Mouse (Mus musculus) cerebellum, adult 18-20 months (tissue): ENCODE results near the gene Helq.

Source experiments
- DNase-seq, 2 experiments: peaks; one replicate each; pipeline ENCODE4 v3.0.0; 2021

Gene Helq

DNA sequence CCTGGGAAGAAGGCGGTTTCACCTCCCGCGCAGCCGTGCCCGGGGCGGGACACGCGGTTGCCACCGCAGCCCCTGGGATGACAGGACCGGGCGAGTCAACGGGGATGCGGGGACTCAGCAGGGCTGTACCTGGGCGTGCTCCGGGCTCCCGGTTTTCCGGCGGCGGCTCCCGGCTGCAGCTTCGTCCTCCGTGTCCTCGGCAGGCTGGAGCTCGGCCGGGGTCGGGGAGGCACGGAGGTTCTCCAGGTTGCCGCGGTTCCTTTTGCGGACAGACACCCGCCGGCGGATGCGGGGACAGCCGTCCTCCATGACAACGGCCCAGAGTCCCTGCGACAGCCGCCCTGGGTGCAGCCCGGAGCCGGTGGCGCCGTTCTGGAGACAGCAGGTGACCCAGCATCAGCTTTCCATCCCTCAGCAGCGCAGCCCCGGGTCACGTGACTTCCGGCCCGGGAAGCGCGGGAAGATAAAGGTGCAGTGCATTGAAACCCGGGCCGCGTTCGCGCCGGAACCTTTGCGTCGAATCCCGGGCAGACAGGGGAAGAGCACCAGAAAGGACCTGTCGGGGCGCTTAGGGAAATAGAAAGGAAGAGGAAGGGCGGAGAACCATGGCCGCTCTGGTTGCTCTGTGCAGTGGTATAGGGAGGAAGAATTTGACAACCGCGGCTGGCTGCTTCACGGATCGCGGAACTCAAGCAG, at the start of gene Helq, which contains the start of gene Mrps18c:
Helq (minus strand) TSS at position 434 of the 696 bp plus-strand sequence.
Mrps18c (plus strand) TSS at position 463 of the 696 bp plus-strand sequence.
- peak; percentile 93 to 95 for DNase-seq

DNA sequence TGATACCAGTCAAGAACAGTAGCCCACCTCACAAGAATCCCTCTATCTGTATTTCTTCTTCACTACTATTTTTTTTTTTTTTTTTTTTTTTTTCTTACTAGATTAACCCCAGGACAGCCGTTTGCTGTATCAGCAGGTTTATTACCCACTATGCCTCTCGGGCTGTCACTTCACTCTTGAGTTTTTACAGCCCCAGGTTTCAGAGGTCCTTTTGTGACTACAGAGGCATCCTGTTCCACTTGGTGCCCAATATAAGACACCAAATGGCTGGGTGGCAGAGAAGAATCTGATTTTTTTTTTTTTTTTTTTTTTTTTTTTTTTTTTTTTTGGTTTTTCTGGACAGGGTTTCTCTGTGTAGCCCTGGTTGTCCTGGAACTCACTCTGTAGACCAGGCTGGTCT, 48.7 kb upstream of the Helq start:
- DNase-seq = no peak

DNA sequence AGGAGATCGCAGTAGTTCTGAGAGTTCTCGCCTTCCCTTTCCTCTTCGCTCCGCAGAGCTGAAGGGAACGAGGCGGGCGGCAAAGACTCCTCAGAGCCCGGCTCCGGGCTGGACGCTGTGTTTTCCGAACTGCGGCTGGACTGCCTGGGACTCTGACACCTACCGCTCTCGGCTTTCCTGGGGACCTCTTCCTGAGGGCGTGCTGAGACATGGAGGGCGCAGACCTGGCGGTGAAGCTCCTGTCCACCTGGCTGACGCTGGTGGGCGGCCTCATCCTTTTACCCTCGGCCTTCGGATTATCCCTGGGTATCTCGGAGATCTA, 48.2 kb upstream of the Helq start:
- DNase-seq = no peak

DNA sequence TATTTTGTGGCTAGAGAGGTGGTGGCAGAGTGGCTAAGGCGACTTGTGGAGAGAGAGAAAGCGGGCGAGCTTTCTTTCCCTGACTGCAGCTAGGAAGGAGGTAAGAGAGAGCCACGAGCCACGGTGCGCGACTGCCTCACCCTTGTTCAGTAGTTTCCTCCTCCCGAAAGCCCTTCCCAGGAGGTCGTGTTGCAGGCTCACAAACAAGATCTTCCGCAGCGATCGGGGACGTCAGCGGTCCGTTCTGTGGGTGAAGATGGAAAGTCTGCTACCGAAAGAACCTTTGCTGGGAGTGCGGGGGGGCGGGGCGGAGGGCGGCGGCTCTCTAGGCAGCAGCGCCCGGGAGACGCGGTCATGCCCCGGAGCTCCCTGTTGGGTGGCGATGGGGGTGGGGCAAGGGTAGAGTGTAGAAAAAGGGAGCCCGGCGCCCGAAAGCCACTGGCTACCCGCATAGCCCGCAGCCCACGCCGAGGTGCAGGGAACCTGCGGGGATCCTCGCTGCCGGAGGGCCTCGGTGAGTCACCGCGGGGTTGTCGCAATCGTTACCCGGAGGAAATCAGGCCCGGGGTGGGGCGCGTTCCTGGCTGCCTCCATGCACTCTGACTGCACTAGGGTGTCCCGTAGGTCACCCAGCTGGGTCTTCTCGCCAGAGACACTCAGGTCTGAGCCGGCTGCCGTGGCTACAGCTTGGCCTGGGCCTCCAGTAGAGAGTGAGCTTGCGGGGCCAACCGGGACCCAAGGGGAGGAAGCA, 47.6 kb upstream of the Helq start:
- DNase-seq = peak; percentile 67 to 73

- peak; percentile 67 to 68 for DNase-seq
Observed at GRCm38 (mm10) chr5:100845485-100845847, 47.1 kb upstream of the Helq start, which contains the start of gene Gpat3. Gene Gpat3 (plus strand): TSS chr5:100845713.

GRCm38 (mm10) chr5:100844485-100844884, 46.1 kb upstream of the Helq start:
- DNase-seq = no peak

DNA sequence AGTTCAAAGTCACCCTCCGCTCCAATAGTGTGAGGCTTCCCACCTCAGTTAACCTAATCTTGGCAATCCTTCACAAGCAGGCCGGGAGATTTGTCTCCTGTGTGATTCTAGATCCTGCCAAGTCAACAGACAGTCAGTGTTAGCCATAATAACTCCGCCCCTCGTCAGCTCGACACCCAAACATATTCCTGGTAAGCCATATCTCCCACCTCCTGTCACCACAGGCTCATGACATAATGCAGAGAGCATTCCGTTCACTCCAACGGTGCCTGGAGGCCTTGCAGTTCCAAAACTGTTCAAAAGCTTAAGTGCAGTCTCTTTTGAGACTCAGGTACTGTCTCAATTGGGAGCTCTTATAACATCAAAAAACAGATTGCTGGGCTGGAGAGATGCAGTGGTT, 39.5 kb upstream of the Helq start:
- DNase-seq = no peak

- DNase-seq = no peak
Observed at GRCm38 (mm10) chr5:100835862-100836538, 37.6 kb upstream of the Helq start.

- DNase-seq = no peak
Observed at GRCm38 (mm10) chr5:100833841-100834240, 35.4 kb upstream of the Helq start.

DNA sequence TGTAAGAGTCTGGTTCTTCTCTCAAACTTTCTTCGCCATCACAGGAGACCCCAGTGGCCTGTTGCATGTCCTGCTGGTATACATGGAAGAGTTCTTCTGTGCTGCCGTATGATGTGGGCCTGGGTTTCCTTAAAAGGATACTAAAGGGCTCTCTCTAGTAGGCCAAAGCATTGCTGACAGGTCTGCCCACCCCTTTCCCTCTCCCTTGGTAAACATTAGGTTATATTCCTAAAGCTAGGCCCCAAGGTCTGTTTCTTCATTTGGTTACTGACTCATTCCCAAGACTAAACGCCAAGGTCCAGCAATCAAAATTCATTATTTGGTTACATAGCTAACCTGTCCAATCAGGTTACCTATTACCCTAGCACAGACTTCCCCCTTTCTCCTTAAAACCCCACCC, 34.3 kb upstream of the Helq start:
- DNase-seq = no peak

DNA sequence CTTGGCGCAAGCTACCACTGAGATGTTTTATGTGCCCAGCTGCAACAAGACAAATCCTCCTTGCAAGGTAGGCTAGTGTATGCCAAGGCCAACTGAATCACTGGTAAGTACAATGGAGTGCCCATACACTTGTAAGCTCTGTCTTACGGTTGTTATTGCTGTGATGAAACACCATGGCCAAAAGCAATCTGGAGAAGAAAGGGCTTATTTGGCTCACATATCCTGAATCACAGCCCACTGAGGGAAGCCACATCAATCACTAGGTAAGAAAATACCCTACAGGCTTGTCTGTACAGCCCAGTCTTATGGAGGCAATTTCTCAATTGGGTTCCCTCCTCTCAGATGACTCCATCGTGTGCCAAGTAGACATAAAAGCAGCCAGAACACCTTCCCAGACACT, 30.3 kb upstream of the Helq start:
- DNase-seq = no peak

DNA sequence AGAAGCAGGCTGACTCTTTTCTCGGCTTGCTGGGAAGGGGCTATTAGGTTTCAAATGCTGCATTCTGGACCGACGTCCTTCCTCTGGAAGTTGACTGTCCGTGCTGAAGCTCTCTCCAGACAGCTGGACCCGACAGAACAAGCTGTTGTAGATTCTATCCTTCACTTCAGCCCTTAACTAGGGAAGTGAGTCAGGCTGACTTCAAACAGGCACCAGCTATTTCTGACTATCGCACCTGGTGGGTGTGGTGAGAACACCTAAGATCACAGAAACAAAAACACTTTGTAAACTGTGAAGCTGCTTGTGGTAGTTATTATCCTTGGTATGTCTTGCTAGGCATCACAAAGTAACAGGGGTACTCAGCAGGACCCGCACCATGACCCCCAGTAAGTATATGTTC, 28.1 kb upstream of the Helq start:
- no peak for DNase-seq

- DNase-seq = no peak
Observed at GRCm38 (mm10) chr5:100825975-100826374, 27.6 kb upstream of the Helq start.

GRCm38 (mm10) chr5:100822826-100823225, 24.4 kb upstream of the Helq start:
- no peak for DNase-seq

- DNase-seq = no peak
Observed at GRCm38 (mm10) chr5:100821375-100821774, 23.0 kb upstream of the Helq start.

DNA sequence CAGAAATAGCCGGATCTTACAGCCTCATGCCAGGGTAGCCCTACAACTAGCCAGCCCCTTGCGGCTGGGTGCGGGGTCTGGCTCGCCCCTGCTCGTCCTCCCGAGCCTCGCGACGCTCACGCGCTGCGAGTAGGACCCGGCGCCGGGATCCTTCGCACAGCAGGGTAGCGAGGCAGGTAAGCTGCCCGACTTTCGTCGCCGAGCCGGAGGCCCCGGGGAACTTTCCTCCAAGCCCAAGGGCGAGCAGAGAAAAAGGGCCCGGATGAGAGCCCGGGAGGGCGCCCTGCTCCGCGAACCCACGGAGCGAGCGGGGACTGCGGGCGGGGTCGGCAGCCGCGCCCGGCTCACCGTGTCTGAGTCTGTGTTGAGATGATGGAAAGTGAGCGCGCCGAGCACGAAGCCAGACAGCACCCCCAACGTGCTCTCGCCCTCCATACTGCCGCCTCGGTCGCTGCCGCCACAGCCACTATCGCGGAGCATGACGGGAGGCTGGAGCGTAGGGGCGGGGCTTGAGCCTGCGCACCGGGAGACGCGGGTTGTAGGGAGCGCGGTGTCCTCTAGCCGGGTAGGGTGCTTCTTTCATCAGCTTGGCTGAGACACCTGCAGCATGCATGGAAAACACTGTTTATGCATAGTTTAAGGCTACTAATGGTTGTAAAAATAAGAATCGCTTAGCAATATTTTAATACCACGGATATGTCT, 22.2 kb upstream of the Helq start, which contains the start of gene Abraxas1:
Abraxas1 (minus strand) TSS at position 483 of the 702 bp plus-strand sequence.
- DNase-seq = peak; percentile 92 to 94

- peak in 1 of 2 experiments; percentile 29 for DNase-seq
Observed at GRCm38 (mm10) chr5:100819568-100820480, 21.4 kb upstream of the Helq start.

DNA sequence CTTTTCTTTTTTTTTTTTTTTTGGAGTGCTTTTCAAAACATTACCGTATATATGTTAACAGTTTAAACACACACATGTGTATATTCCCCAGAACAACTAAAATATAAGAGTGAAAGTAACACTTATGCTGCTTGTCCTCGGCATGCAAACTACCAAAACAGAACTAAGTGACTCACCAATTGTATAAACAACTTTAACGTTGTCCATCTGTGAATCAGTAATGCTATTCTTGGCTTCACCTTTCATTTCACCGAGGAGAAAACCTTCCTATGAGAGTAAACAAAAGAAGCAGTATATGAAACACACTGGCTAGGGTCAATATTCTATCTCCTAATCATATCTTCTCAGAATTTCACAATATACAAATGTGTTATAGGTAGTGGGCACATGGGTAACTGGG, 19.9 kb upstream of the Helq start:
- no peak for DNase-seq

DNA sequence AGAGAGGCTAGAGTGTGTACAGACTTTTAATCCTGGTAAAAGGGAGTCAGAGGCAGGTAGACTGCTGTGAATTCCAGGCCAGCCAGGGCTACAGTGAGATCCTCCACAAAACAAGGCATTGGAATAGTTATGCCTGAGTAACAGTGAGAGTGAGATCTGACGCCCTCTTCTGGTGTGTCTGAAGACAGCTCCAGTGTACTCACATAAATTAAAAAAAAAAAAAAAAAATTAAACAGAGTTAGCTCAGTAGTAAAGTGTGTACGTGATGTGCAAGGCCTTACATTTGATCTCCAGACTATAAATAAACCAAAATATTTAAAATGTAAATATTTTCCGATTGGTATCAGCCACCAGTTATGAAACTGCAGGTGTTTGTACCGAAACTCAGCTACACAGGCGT, 4.3 kb downstream of the Helq start:
- DNase-seq = no peak

DNA sequence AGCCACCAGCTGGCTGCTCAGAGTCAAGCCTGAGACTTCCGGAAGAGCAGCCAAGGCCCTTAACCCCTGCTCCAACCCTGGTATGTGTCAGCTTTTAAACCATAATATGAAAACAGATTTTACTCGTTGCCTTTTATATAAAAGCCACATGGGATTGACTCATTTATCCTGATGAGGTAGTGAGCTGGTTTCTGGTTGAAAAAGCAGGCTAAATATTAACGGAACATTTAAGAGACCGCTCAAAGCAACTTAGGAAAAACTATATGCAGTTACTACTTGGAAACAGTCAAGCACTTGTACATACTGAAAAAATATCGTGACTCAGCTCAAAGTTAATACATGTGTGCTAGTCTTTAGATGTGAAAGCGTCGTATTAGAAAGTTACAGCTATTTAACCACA, 6.1 kb downstream of the Helq start:
- DNase-seq = no peak

DNA sequence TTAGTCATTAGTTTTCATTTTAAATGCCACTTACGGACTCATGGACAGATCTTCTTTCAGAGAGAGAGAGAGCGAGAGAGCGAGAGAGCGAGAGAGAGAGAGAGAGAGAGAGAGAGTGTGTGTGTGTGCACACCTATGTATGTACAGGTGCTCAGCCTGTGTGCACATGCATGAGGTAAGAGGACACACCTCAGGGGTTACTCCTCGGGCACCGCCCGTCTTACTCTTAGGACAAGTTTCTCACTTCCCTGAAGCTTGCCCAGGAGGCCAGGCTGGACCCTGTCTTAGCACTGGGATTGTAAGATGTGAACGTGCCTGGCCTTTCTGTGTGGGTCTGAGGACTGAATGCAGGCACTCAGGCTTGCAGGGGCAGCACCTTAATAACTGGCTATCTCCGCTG, 10.9 kb downstream of the Helq start:
- DNase-seq = no peak

DNA sequence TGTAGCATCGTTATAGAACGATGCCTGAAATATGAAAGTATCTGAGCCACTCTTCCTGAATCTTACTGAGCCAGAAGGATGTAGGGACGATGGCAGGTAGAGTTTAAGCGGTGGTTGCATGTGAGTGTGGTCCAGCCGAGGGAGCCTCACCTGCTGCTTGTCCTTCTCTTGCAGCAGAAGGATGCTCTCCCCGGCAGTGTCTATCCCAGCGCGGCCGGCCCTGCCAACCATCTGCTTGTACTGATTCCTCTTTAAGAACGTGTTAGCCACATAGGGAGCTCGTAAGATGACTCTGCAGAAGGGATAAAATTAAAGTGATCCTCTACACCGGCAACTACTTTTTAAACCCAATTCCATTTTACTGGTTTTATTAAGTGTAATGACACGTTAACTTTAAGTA, 19.4 kb downstream of the Helq start:
- DNase-seq = no peak
